Mouse (Mus musculus): Measurements from ENCODE around the gene Nmd3. TPM values are rescaled to one million over a fixed set of nuclear protein-coding genes. Genes with fewer than 3 reads are reported as not detected.

Gene Nmd3
- polyA plus RNA-seq, 1 experiment from 2014 or later = 145 TPM

DNA sequence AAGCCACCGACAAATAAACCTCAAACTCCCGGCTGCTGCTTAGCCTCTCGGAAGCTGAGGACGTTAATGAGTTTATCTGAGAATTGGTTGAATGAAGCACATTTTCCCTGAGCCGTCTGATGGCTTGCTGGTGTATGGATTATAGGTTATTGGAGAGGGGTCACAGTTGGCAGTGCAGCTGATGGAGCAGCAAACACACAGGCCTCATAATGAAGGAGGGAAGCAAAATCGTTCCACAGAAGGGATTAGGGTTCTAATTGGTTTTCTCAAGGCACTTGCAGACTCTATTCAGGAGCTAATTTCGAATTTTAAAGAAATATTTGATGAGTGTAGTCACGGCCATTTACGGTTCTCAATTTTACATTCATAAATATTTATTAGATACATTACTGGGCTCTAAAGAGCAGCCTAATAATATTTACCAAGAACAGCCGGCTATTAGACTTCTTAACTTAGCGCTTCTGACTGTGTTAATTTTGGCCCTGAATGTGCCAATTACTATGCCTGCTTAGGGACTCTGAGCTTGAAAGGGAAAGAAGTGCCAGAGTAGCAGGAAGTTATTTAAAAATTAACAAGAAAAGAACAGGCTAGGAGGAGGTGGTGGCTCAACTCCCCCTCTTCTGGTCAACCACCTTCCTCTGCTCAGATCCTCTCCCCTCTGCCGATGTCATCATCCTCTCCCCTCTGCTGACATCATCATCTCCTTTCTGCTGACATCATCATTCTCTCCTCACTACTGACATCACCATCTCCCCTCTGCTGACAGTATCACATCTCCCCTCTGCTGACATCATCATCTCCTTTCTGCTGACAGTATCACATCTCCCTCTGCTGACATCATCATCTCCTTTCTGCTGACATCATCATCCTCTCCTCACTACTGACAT is 12.5 kb upstream of the Nmd3 start:
- no peaks in the 10 kb centered on the region for H3K9me3 ChIP-seq (ENCODE audit: control insufficient read depth, low read length)
- no peak overlapping the region for H3K9ac ChIP-seq (ENCODE audit: low read length)
- H3K27ac ChIP-seq (replicated peaks; ENCODE audit: low read depth, low read length) = no peak overlapping the region
- no peak overlapping the region for H3K4me3 ChIP-seq (ENCODE audit: low read depth, low read length)
- no peak overlapping the region for H3K4me2 ChIP-seq (ENCODE audit: low read depth, severe bottlenecking)
- H3K27me3 ChIP-seq (ENCODE audit: control insufficient read depth, insufficient read depth, low read length) = no peaks in the 10 kb centered on the region
- DNase-seq (ENCODE audit: low spot score) (no peak), ATAC-seq (ENCODE audit: insufficient number of reproducible peaks, low FRiP score, low TSS enrichment, low read depth) (no peak)
- no peaks in the 10 kb centered on the region for H3K36me3 ChIP-seq (ENCODE audit: control insufficient read depth, insufficient read depth, low read length)
- 57% methylated on average over 12 of the region's 12 CpGs for WGBS
- no peaks in the 10 kb centered on the region for H3K4me1 ChIP-seq (ENCODE audit: control insufficient read depth, insufficient read depth, low read length)

DNA sequence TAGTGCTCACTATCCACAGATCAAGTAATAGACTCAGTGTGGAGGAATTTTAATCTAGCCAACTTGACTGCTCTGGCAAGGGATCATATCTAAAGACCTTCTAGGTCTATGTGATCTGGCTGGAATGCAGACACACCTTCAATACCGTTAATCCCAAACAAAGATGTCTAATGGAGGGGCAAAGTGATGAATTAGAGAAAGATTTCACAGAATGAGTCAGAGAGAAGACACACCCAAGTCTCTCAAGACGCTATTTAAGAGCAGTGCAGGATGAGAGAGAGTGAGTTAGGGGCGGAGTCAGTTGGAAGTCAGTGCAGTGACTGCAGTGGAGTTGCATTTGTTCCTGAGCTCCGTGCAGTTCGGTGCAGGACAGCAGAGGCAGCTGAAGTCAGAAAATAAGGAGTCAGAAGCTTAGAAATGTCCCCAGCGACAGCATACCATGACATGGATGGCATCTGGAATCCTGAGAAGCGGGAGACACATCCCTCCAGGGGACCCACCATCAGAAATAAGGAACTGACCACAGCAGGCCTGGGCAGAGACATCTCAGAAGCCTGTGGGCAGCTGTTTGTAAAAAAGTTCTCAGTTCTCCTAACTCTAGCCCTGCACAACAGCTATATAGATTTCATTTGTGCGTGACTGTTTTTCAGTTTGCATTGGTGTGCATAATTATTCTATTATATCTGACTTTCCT is 9.7 kb upstream of the Nmd3 start:
- Histone ChIP-seq H3K9me3 (ENCODE audit: control insufficient read depth, low read length) (no peaks in the 10 kb centered on the region), H3K4me3 (ENCODE audit: low read depth, low read length) (no peak overlapping the region), H3K36me3 (ENCODE audit: control insufficient read depth, insufficient read depth, low read length) (no peaks in the 10 kb centered on the region), H3K27me3 (ENCODE audit: control insufficient read depth, insufficient read depth, low read length) (no peaks in the 10 kb centered on the region), H3K27ac (replicated peaks; ENCODE audit: low read depth, low read length) (no peak overlapping the region), H3K9ac (ENCODE audit: low read length) (no peak overlapping the region), H3K4me2 (ENCODE audit: low read depth, severe bottlenecking) (no peak overlapping the region), H3K4me1 (ENCODE audit: control insufficient read depth, insufficient read depth, low read length) (no peaks in the 10 kb centered on the region)
- WGBS = 52% methylated on average over 8 of the region's 8 CpGs
- ATAC-seq (ENCODE audit: insufficient number of reproducible peaks, low FRiP score, low TSS enrichment, low read depth) = no peak
- DNase-seq (ENCODE audit: low spot score) = no peak

- Histone ChIP-seq H3K4me3 (ENCODE audit: low read depth, low read length) (no peak overlapping the region), H3K27me3 (ENCODE audit: control insufficient read depth, insufficient read depth, low read length) (no peaks in the 10 kb centered on the region), H3K27ac (replicated peaks; ENCODE audit: low read depth, low read length) (no peak overlapping the region), H3K4me1 (ENCODE audit: control insufficient read depth, insufficient read depth, low read length) (no peaks in the 10 kb centered on the region), H3K36me3 (ENCODE audit: control insufficient read depth, insufficient read depth, low read length) (no peaks in the 10 kb centered on the region), H3K9ac (ENCODE audit: low read length) (no peak overlapping the region), H3K4me2 (ENCODE audit: low read depth, severe bottlenecking) (no peak overlapping the region), H3K9me3 (ENCODE audit: control insufficient read depth, low read length) (no peaks in the 10 kb centered on the region)
- ATAC-seq (ENCODE audit: insufficient number of reproducible peaks, low FRiP score, low TSS enrichment, low read depth) = no peak
- WGBS = 94% methylated on average over 6 of the region's 6 CpGs
- DNase-seq (ENCODE audit: low spot score) = no peak
Measured at GRCm38 (mm10) chr3:69717476-69717875, 4.3 kb upstream of the Nmd3 start.

DNA sequence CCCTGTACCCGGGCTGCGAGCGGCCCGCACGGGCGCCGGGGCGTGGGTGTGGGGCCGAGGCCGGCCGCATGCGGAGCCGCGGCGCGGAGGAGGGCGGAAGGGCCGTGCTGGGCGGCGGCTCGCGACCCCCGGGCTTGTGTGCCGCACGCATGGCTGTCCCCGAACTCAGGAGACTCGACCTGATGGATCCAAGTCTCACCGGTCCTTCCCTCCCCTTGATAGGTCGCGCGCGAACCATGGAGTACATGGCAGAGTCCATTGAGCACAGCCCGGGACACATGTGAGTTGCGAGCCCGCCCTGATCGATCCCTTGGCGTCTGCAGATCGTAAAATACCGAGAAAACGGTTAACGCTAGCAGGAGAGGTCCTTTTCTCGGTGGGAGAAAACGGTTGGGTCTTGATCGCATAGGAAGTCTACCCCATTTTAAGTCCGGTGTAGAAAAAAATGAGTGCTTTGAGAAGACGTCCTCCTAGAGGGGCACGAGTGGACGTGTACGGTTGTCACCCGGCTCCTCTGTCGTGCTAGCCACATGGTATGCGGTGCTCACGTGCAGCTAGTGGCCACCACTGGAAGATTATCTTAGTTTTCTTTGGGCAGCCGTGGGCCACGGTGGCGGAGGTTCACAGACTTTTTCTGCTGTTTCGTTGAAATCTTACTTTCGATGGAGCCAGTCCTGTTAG is 542 bp downstream of the Nmd3 start:
- Histone ChIP-seq H3K27me3 (ENCODE audit: control insufficient read depth, insufficient read depth, low read length) (no peaks in the 10 kb centered on the region), H3K9me3 (ENCODE audit: control insufficient read depth, low read length) (no peaks in the 10 kb centered on the region), H3K4me1 (ENCODE audit: control insufficient read depth, insufficient read depth, low read length) (peaks cover 5% of the 10 kb centered on the region; the same call in 1 of the 2 replicates), H3K36me3 (ENCODE audit: control insufficient read depth, insufficient read depth, low read length) (no peaks in the 10 kb centered on the region), H3K27ac (replicated peaks; ENCODE audit: low read depth, low read length) (peak overlapping the region; percentile 70; the same call in 1 of the 2 replicates), H3K4me3 (ENCODE audit: low read depth, low read length) (peak overlapping the region; percentile 74), H3K4me2 (ENCODE audit: low read depth, severe bottlenecking) (peak overlapping the region; percentile 62), H3K9ac (ENCODE audit: low read length) (peak overlapping the region; percentile 77)
- peak; percentile 74 for DNase-seq (ENCODE audit: low spot score)
- WGBS = under 1% methylated on average over 56 of the region's 58 CpGs
- peak; percentile 77 for ATAC-seq (ENCODE audit: insufficient number of reproducible peaks, low FRiP score, low TSS enrichment, low read depth)

DNA sequence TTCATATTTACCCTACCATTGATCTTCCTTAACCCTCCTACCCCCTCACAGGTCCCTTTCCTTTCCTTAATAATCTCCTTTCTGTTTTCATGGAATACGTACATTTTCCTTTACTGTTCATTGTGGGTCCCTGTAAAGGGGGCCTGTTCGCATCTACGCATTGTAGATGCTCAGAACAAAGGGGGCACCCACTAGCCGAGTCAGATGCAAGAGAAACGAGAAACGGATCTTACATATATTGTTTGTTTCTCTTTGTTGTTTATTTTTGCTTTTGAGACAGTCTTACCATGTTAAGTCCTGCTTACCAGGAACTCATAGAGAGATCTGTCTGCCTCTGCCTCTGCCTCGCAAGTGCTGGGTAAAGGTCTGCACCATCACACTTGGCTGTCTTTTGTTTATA is 1.4 kb downstream of the Nmd3 start:
- WGBS = 52% methylated on average over 7 of the region's 7 CpGs
- peak overlapping the region; percentile 28 for H3K9ac ChIP-seq (ENCODE audit: low read length)
- H3K27ac ChIP-seq (replicated peaks; ENCODE audit: low read depth, low read length) = no peak overlapping the region
- no peaks in the 10 kb centered on the region for H3K27me3 ChIP-seq (ENCODE audit: control insufficient read depth, insufficient read depth, low read length)
- H3K4me3 ChIP-seq (ENCODE audit: low read depth, low read length) = peak overlapping the region; percentile 74
- H3K9me3 ChIP-seq (ENCODE audit: control insufficient read depth, low read length) = no peaks in the 10 kb centered on the region
- no peak for ATAC-seq (ENCODE audit: insufficient number of reproducible peaks, low FRiP score, low TSS enrichment, low read depth)
- peaks cover 5% of the 10 kb centered on the region; the same call in 1 of the 2 replicates for H3K4me1 ChIP-seq (ENCODE audit: control insufficient read depth, insufficient read depth, low read length)
- H3K36me3 ChIP-seq (ENCODE audit: control insufficient read depth, insufficient read depth, low read length) = no peaks in the 10 kb centered on the region
- DNase-seq (ENCODE audit: low spot score) = no peak
- peak overlapping the region; percentile 62 for H3K4me2 ChIP-seq (ENCODE audit: low read depth, severe bottlenecking)

DNA sequence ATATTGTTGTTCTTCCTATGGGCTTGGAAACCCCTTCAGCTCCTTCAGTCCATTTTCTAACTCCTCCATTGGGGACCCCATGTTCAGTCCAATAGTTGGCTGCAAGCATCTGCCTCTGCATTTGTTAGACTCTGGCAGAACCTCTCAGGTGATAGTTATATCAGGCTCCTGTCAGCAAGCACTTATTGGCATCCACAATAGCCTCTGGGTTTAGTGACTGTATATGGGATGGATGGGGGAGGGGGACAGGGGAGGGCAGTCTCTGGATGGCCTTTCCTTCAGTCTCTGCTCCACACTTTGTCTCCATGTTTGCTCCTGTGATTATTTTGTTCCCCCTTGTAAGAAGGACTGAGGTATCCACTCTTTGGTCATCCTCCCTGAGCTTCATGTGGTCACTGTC is 9.1 kb downstream of the Nmd3 start:
- no peak overlapping the region for H3K4me2 ChIP-seq (ENCODE audit: low read depth, severe bottlenecking)
- no peaks in the 10 kb centered on the region for H3K9me3 ChIP-seq (ENCODE audit: control insufficient read depth, low read length)
- H3K27ac ChIP-seq (replicated peaks; ENCODE audit: low read depth, low read length) = no peak overlapping the region
- H3K36me3 ChIP-seq (ENCODE audit: control insufficient read depth, insufficient read depth, low read length) = peaks cover 6% of the 10 kb centered on the region; the same call in 1 of the 2 replicates
- H3K9ac ChIP-seq (ENCODE audit: low read length) = no peak overlapping the region
- ATAC-seq (ENCODE audit: insufficient number of reproducible peaks, low FRiP score, low TSS enrichment, low read depth) (no peak), DNase-seq (ENCODE audit: low spot score) (no peak)
- no peak overlapping the region for H3K4me3 ChIP-seq (ENCODE audit: low read depth, low read length)
- H3K4me1 ChIP-seq (ENCODE audit: control insufficient read depth, insufficient read depth, low read length) = no peaks in the 10 kb centered on the region
- H3K27me3 ChIP-seq (ENCODE audit: control insufficient read depth, insufficient read depth, low read length) = no peaks in the 10 kb centered on the region

DNA sequence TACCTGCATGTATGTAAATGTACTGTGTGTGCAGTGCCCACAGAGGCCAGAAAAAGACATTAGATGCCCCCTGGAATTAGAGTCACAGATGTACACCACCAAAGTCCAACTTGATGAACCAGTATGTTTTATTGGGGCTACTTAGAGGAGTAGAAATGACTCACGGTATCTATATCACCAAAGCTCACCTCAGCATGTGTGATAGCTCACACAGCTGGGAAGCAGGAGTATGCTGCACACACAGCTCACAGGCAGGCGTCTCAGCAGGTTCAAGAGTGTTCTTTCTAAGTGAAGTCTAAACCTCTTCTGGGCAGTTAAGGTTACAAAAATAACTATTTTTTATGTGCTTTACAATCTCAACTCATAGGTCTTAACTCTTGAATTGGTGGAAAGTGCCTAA is 12.2 kb downstream of the Nmd3 start:
- Histone ChIP-seq H3K9me3 (ENCODE audit: control insufficient read depth, low read length) (no peaks in the 10 kb centered on the region), H3K4me2 (ENCODE audit: low read depth, severe bottlenecking) (no peak overlapping the region), H3K9ac (ENCODE audit: low read length) (no peak overlapping the region), H3K4me1 (ENCODE audit: control insufficient read depth, insufficient read depth, low read length) (no peaks in the 10 kb centered on the region), H3K27me3 (ENCODE audit: control insufficient read depth, insufficient read depth, low read length) (no peaks in the 10 kb centered on the region), H3K4me3 (ENCODE audit: low read depth, low read length) (no peak overlapping the region), H3K36me3 (ENCODE audit: control insufficient read depth, insufficient read depth, low read length) (peaks cover 6% of the 10 kb centered on the region; the same call in 1 of the 2 replicates), H3K27ac (replicated peaks; ENCODE audit: low read depth, low read length) (no peak overlapping the region)
- WGBS = 87% methylated on average over 2 of the region's 2 CpGs
- ATAC-seq (ENCODE audit: insufficient number of reproducible peaks, low FRiP score, low TSS enrichment, low read depth) (no peak), DNase-seq (ENCODE audit: low spot score) (no peak)

DNA sequence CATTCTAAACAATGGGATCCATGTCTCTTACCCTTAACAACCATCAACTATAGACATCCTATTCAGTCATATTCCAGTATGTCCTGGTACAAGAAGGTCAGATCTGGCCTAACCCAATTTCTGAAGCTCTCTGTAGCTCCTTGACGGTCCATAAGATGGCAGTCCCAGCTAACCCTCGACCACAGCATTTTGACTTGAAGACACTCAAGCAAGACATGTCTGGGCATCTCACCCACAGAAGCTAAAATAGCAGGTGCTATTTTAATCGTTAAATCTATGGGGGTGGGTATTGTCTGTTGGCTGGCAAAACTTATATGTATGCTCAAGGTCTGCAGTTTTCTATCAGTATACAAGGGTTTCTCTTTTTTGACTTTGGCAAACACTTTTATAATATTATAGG is 33.4 kb downstream of the Nmd3 start:
- 75% methylated on average over 3 of the region's 3 CpGs for WGBS

More for the DNA sequence above, 33.4 kb downstream of the Nmd3 start:
- no peaks in the 10 kb centered on the region for H3K9me3 ChIP-seq (ENCODE audit: control insufficient read depth, low read length)
- no peak overlapping the region for H3K4me2 ChIP-seq (ENCODE audit: low read depth, severe bottlenecking)
- no peak overlapping the region for H3K4me3 ChIP-seq (ENCODE audit: low read depth, low read length)
- no peaks in the 10 kb centered on the region for H3K27me3 ChIP-seq (ENCODE audit: control insufficient read depth, insufficient read depth, low read length)
- H3K27ac ChIP-seq (replicated peaks; ENCODE audit: low read depth, low read length) = no peak overlapping the region
- no peak for DNase-seq (ENCODE audit: low spot score)
- no peak for ATAC-seq (ENCODE audit: insufficient number of reproducible peaks, low FRiP score, low TSS enrichment, low read depth)
- no peak overlapping the region for H3K9ac ChIP-seq (ENCODE audit: low read length)
- peaks cover 2% of the 10 kb centered on the region; the same call in 1 of the 2 replicates for H3K36me3 ChIP-seq (ENCODE audit: control insufficient read depth, insufficient read depth, low read length)
- no peaks in the 10 kb centered on the region for H3K4me1 ChIP-seq (ENCODE audit: control insufficient read depth, insufficient read depth, low read length)

Data from limb, embryonic 11.5 days (tissue).